Mouse (Mus musculus): Measurements from ENCODE around the gene Coro6. TPM values are rescaled to one million over a fixed set of nuclear protein-coding genes. Genes with fewer than 3 reads are reported as not detected.
A peak's percentile ranks its signal among the peaks of the same experiment; 100 is the strongest.

Coro6 gene
- polyA plus RNA-seq, 1 experiment = 23.9 TPM

- WGBS = 10% methylated on average over 6 of the region's 6 CpGs
- peak; percentile 68 for DNase-seq
- H3K27me3 ChIP-seq (ENCODE audit: control insufficient read depth, insufficient read depth, low read length) = no peaks in the 10 kb centered on the region
- H3K4me1 ChIP-seq (replicated peaks; ENCODE audit: control insufficient read depth, insufficient read depth, low read length) = no peaks in the 10 kb centered on the region; the same call in 1 of the 2 replicates
- H3K27ac ChIP-seq (ENCODE audit: control insufficient read depth, insufficient read depth, low read length) = no peak overlapping the region
- peaks cover 35% of the 10 kb centered on the region for H3K36me3 ChIP-seq (ENCODE audit: control insufficient read depth, insufficient read depth, low read length)
- TF ChIP-seq POLR2A (IDR thresholded peaks at IDR 0.05; ENCODE audit: control insufficient read depth, extremely low read depth, insufficient read depth, low read length, poor library complexity) (no peak), CTCF (IDR thresholded peaks at IDR 0.05; ENCODE audit: borderline replicate concordance, control insufficient read depth, extremely low read depth, insufficient read depth, low read length, poor library complexity) (peak; percentile 43; the same call in 1 of the 2 replicates)
- H3K4me3 ChIP-seq (ENCODE audit: control insufficient read depth, insufficient read depth, low read length) = no peak overlapping the region
Observed at GRCm38 (mm10) chr11:77446628-77447041, 15.6 kb upstream of the Coro6 start.

DNA sequence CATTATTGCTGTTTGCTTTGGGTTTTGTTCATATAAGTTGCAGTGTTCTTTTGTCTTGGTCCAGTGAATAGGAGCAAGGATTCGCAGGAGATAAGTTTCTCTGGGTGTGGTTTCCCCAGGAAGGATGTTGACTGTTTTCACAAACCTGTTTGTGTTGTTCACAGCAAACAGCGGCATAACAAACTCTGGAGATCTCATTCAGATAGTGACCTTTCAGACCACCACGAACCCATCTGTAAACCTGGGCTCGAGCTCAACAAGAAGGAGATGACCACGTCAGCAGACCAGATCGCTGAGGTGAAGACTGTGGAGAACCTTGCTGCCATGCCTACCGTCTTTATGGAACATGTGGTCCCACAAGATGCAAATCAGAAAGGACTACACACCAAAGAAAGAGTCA lies 13.0 kb upstream of the Coro6 start:
- no peak for DNase-seq
- no peak for TF ChIP-seq POLR2A (IDR thresholded peaks at IDR 0.05; ENCODE audit: control insufficient read depth, extremely low read depth, insufficient read depth, low read length, poor library complexity)
- no peak for TF ChIP-seq CTCF (IDR thresholded peaks at IDR 0.05; ENCODE audit: borderline replicate concordance, control insufficient read depth, extremely low read depth, insufficient read depth, low read length, poor library complexity)
- H3K36me3 ChIP-seq (ENCODE audit: control insufficient read depth, insufficient read depth, low read length) = peaks cover 45% of the 10 kb centered on the region
- 94% methylated on average over 7 of the region's 7 CpGs for WGBS
- H3K4me3 ChIP-seq (ENCODE audit: control insufficient read depth, insufficient read depth, low read length) = no peak overlapping the region
- H3K27me3 ChIP-seq (ENCODE audit: control insufficient read depth, insufficient read depth, low read length) = no peaks in the 10 kb centered on the region
- H3K27ac ChIP-seq (ENCODE audit: control insufficient read depth, insufficient read depth, low read length) = no peak overlapping the region
- H3K4me1 ChIP-seq (replicated peaks; ENCODE audit: control insufficient read depth, insufficient read depth, low read length) = no peaks in the 10 kb centered on the region; the same call in 1 of the 2 replicates

DNA sequence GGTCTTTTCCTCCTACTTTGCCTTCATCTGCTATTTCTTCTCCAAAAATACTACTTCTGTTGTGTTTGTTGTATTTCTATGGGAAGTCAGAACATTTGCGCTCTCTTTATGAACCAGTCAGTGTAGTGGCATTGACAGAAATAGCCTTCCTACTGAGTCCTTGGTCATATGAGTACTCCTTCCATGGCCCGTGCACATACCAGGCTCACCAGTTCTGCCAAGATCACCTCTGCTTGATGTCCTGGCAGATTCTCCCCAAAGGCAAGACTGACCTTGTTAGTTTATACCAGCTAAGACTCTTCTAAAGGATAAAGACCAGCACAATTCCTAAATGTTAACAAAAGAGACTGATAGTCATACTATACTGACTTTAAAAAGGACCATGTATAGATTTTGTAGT lies 10.5 kb upstream of the Coro6 start:
- Histone ChIP-seq H3K27ac (ENCODE audit: control insufficient read depth, insufficient read depth, low read length) (no peak overlapping the region), H3K36me3 (ENCODE audit: control insufficient read depth, insufficient read depth, low read length) (peaks cover 51% of the 10 kb centered on the region), H3K4me1 (replicated peaks; ENCODE audit: control insufficient read depth, insufficient read depth, low read length) (no peaks in the 10 kb centered on the region; the same call in 1 of the 2 replicates), H3K4me3 (ENCODE audit: control insufficient read depth, insufficient read depth, low read length) (no peak overlapping the region), H3K27me3 (ENCODE audit: control insufficient read depth, insufficient read depth, low read length) (no peaks in the 10 kb centered on the region)
- DNase-seq = no peak
- no peak for TF ChIP-seq CTCF (IDR thresholded peaks at IDR 0.05; ENCODE audit: borderline replicate concordance, control insufficient read depth, extremely low read depth, insufficient read depth, low read length, poor library complexity)
- TF ChIP-seq POLR2A (IDR thresholded peaks at IDR 0.05; ENCODE audit: control insufficient read depth, extremely low read depth, insufficient read depth, low read length, poor library complexity) = no peak
- 96% methylated on average over 2 of the region's 2 CpGs for WGBS

DNA sequence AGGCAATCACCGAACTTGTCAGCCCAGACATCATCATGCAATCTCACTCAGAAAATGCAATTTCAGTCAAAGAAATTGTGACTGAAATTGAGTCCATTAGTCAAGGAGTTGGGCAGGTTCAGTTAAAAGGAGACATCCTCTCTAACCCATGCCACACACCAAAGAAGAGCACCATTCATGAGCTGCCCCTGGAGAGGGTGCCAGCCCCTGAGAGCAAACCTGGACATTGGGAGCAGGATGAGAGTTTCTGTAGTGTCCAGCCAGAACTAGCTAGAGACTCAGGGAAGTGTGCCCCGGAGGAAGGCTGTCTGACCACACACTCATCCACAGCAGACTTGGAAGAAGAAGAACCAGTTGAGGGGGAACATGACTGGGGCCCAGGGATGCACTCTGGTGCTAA lies 8.8 kb upstream of the Coro6 start:
- no peak for DNase-seq
- Histone ChIP-seq H3K4me3 (ENCODE audit: control insufficient read depth, insufficient read depth, low read length) (no peak overlapping the region), H3K27me3 (ENCODE audit: control insufficient read depth, insufficient read depth, low read length) (no peaks in the 10 kb centered on the region), H3K4me1 (replicated peaks; ENCODE audit: control insufficient read depth, insufficient read depth, low read length) (no peaks in the 10 kb centered on the region), H3K27ac (ENCODE audit: control insufficient read depth, insufficient read depth, low read length) (no peak overlapping the region), H3K36me3 (ENCODE audit: control insufficient read depth, insufficient read depth, low read length) (peaks cover 51% of the 10 kb centered on the region)
- 100% methylated on average over 2 of the region's 2 CpGs for WGBS
- TF ChIP-seq CTCF (IDR thresholded peaks at IDR 0.05; ENCODE audit: borderline replicate concordance, control insufficient read depth, extremely low read depth, insufficient read depth, low read length, poor library complexity) = no peak
- no peak for TF ChIP-seq POLR2A (IDR thresholded peaks at IDR 0.05; ENCODE audit: control insufficient read depth, extremely low read depth, insufficient read depth, low read length, poor library complexity)

DNA sequence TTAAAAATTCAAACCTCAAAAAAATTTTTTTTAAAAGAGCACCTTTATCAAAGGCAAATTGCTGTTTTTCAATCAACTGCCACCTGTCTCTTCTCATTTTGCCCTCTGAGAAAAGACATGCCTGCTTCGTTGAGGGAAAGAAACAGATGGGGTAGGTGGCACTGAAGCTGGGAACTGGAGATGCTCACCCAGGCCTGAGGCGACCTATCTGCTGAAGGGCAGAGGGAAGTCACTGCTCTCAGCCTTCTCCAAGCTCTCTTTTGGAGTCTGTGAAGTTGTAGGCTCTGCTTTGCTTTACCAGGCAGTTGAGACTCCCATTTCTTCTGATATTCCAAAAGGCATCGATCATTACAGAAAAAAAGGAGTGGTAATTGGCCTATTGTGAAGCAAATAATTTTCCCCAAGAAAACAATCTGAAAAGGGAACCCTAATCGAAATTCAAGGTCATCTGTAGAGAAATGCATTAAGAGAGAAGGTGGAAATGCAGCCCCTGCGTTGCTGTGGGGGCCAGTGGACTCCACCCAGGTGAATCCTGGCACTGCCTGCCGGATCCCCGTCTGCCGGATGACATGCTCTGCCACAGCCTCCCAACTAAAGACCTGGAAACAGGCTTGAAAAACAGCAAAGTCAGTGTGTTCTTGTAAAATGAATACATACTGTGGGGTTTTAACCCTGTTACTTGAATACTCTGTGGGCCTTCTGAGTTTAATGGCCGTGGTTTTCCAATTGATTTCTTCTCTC lies 6.3 kb upstream of the Coro6 start:
- DNase-seq = no peak
- 95% methylated on average over 9 of the region's 9 CpGs for WGBS
- Histone ChIP-seq H3K4me1 (replicated peaks; ENCODE audit: control insufficient read depth, insufficient read depth, low read length) (no peaks in the 10 kb centered on the region), H3K27me3 (ENCODE audit: control insufficient read depth, insufficient read depth, low read length) (no peaks in the 10 kb centered on the region), H3K36me3 (ENCODE audit: control insufficient read depth, insufficient read depth, low read length) (peaks cover 29% of the 10 kb centered on the region), H3K27ac (ENCODE audit: control insufficient read depth, insufficient read depth, low read length) (no peak overlapping the region), H3K4me3 (ENCODE audit: control insufficient read depth, insufficient read depth, low read length) (no peak overlapping the region)
- TF ChIP-seq CTCF (IDR thresholded peaks at IDR 0.05; ENCODE audit: borderline replicate concordance, control insufficient read depth, extremely low read depth, insufficient read depth, low read length, poor library complexity) (no peak), POLR2A (IDR thresholded peaks at IDR 0.05; ENCODE audit: control insufficient read depth, extremely low read depth, insufficient read depth, low read length, poor library complexity) (no peak)

- Histone ChIP-seq H3K36me3 (ENCODE audit: control insufficient read depth, insufficient read depth, low read length) (peaks cover 29% of the 10 kb centered on the region), H3K4me3 (ENCODE audit: control insufficient read depth, insufficient read depth, low read length) (no peak overlapping the region), H3K27me3 (ENCODE audit: control insufficient read depth, insufficient read depth, low read length) (no peaks in the 10 kb centered on the region), H3K27ac (ENCODE audit: control insufficient read depth, insufficient read depth, low read length) (no peak overlapping the region), H3K4me1 (replicated peaks; ENCODE audit: control insufficient read depth, insufficient read depth, low read length) (no peaks in the 10 kb centered on the region)
- 87% methylated on average over 6 of the region's 6 CpGs for WGBS
- TF ChIP-seq POLR2A (IDR thresholded peaks at IDR 0.05; ENCODE audit: control insufficient read depth, extremely low read depth, insufficient read depth, low read length, poor library complexity) (no peak), CTCF (IDR thresholded peaks at IDR 0.05; ENCODE audit: borderline replicate concordance, control insufficient read depth, extremely low read depth, insufficient read depth, low read length, poor library complexity) (no peak)
- DNase-seq = no peak
Observed at GRCm38 (mm10) chr11:77456866-77457265, 5.3 kb upstream of the Coro6 start.

Data from thymus, adult 2 months (tissue).